Mouse (Mus musculus): ENCODE data around the gene Fgfr2. TPM values are rescaled to one million over a fixed set of nuclear protein-coding genes. Genes with fewer than 3 reads are reported as not detected.
A peak's percentile ranks its signal among the peaks of the same experiment; 100 is the strongest.

Gene Fgfr2
- polyA plus RNA-seq, 1 experiment from 2014 or later: 39.4 TPM

GRCm38 (mm10) chr7:130311362-130311761 is 2811.8 kb downstream of the Fgfr2 start:
- no peak overlapping the region for H3K27ac ChIP-seq
- no peaks in the 10 kb centered on the region for H3K36me3 ChIP-seq
- 94% methylated on average over 4 of the region's 4 CpGs for WGBS
- no peaks in the 10 kb centered on the region for H3K9me3 ChIP-seq
- no peak for ATAC-seq
- no peak overlapping the region for H3K4me2 ChIP-seq (replicated peaks)
- 0 out of 2 replicates have a peak, but pooled peaks cover 2% of the 10 kb centered on the region for H3K27me3 ChIP-seq
- H3K9ac ChIP-seq (replicated peaks): no peak overlapping the region
- no peaks in the 10 kb centered on the region; the same call in 1 of the 2 replicates for H3K4me1 ChIP-seq (replicated peaks)
- H3K4me3 ChIP-seq (replicated peaks): no peak overlapping the region

- no peak for ATAC-seq
- no peak overlapping the region for H3K4me2 ChIP-seq (replicated peaks)
- H3K9ac ChIP-seq (replicated peaks): no peak overlapping the region
- no peaks in the 10 kb centered on the region; the same call in 1 of the 2 replicates for H3K4me1 ChIP-seq (replicated peaks)
- no peaks in the 10 kb centered on the region for H3K36me3 ChIP-seq
- 0 out of 2 replicates have a peak, but pooled peaks cover 2% of the 10 kb centered on the region for H3K27me3 ChIP-seq
- H3K4me3 ChIP-seq (replicated peaks): no peak overlapping the region
- no peak overlapping the region for H3K27ac ChIP-seq
- H3K9me3 ChIP-seq: no peaks in the 10 kb centered on the region
- WGBS: 91% methylated on average over 2 of the region's 2 CpGs
Measured at GRCm38 (mm10) chr7:130309180-130309579, 2814.0 kb downstream of the Fgfr2 start.

- WGBS: 88% methylated on average over 3 of the region's 3 CpGs
- no peaks in the 10 kb centered on the region; the same call in 1 of the 2 replicates for H3K4me1 ChIP-seq (replicated peaks)
- no peaks in the 10 kb centered on the region for H3K36me3 ChIP-seq
- H3K4me2 ChIP-seq (replicated peaks): no peak overlapping the region
- H3K27me3 ChIP-seq: 0 out of 2 replicates have a peak, but pooled peaks cover 2% of the 10 kb centered on the region
- H3K9ac ChIP-seq (replicated peaks): no peak overlapping the region
- ATAC-seq: no peak
- H3K27ac ChIP-seq: no peak overlapping the region
- H3K4me3 ChIP-seq (replicated peaks): no peak overlapping the region
- no peaks in the 10 kb centered on the region for H3K9me3 ChIP-seq
Measured at GRCm38 (mm10) chr7:130307036-130307435, 2816.1 kb downstream of the Fgfr2 start.

- Histone ChIP-seq H3K9ac (replicated peaks) (no peak overlapping the region), H3K27ac (no peak overlapping the region), H3K27me3 (0 out of 2 replicates have a peak, but pooled peaks cover 5% of the 10 kb centered on the region), H3K4me1 (replicated peaks) (no peaks in the 10 kb centered on the region), H3K4me3 (replicated peaks) (no peak overlapping the region), H3K9me3 (no peaks in the 10 kb centered on the region), H3K4me2 (replicated peaks) (no peak overlapping the region), H3K36me3 (no peaks in the 10 kb centered on the region)
- no peak for ATAC-seq
- 86% methylated on average over 1 of the region's 1 CpGs for WGBS
Measured at GRCm38 (mm10) chr7:130304642-130305041, 2818.5 kb downstream of the Fgfr2 start.

- Histone ChIP-seq H3K9me3 (no peaks in the 10 kb centered on the region), H3K4me1 (replicated peaks) (no peaks in the 10 kb centered on the region), H3K9ac (replicated peaks) (no peak overlapping the region), H3K27me3 (0 out of 2 replicates have a peak, but pooled peaks cover 5% of the 10 kb centered on the region), H3K4me2 (replicated peaks) (no peak overlapping the region), H3K4me3 (replicated peaks) (no peak overlapping the region), H3K36me3 (no peaks in the 10 kb centered on the region), H3K27ac (no peak overlapping the region)
- 44% methylated on average over 8 of the region's 8 CpGs for WGBS
- no peak for ATAC-seq
Measured at GRCm38 (mm10) chr7:130303464-130303863, 2819.7 kb downstream of the Fgfr2 start.

- no peak for ATAC-seq
- 0 out of 2 replicates have a peak, but pooled peaks cover 3% of the 10 kb centered on the region for H3K27me3 ChIP-seq
- H3K9me3 ChIP-seq: no peaks in the 10 kb centered on the region
- H3K9ac ChIP-seq (replicated peaks): no peak overlapping the region
- no peak overlapping the region for H3K4me3 ChIP-seq (replicated peaks)
- no peak overlapping the region for H3K4me2 ChIP-seq (replicated peaks)
- no peak overlapping the region for H3K27ac ChIP-seq
- H3K36me3 ChIP-seq: no peaks in the 10 kb centered on the region
- no peaks in the 10 kb centered on the region for H3K4me1 ChIP-seq (replicated peaks)
- WGBS: 95% methylated on average over 3 of the region's 3 CpGs
Measured at GRCm38 (mm10) chr7:130300606-130301005, 2822.5 kb downstream of the Fgfr2 start.

- H3K36me3 ChIP-seq: no peaks in the 10 kb centered on the region
- H3K4me2 ChIP-seq (replicated peaks): no peak overlapping the region
- H3K4me3 ChIP-seq (replicated peaks): no peak overlapping the region
- no peak for ATAC-seq
- H3K9me3 ChIP-seq: no peaks in the 10 kb centered on the region
- H3K4me1 ChIP-seq (replicated peaks): no peaks in the 10 kb centered on the region
- H3K27me3 ChIP-seq: 0 out of 2 replicates have a peak, but pooled peaks cover 3% of the 10 kb centered on the region
- H3K27ac ChIP-seq: no peak overlapping the region
- WGBS: 78% methylated on average over 3 of the region's 3 CpGs
- no peak overlapping the region for H3K9ac ChIP-seq (replicated peaks)
Measured at GRCm38 (mm10) chr7:130298926-130299594, 2824.1 kb downstream of the Fgfr2 start.

- 81% methylated on average over 6 of the region's 6 CpGs for WGBS
- H3K4me1 ChIP-seq (replicated peaks): peaks cover 17% of the 10 kb centered on the region
- no peak for ATAC-seq
- no peaks in the 10 kb centered on the region for H3K36me3 ChIP-seq
- H3K9me3 ChIP-seq: no peaks in the 10 kb centered on the region
- no peak overlapping the region for H3K9ac ChIP-seq (replicated peaks)
- no peak overlapping the region for H3K27ac ChIP-seq
- H3K27me3 ChIP-seq: peaks cover 33% of the 10 kb centered on the region
- no peak overlapping the region for H3K4me2 ChIP-seq (replicated peaks)
- H3K4me3 ChIP-seq (replicated peaks): no peak overlapping the region
Measured at GRCm38 (mm10) chr7:130291179-130291578, 2832.0 kb downstream of the Fgfr2 start.

- 19% methylated on average over 9 of the region's 9 CpGs for WGBS
- no peaks in the 10 kb centered on the region for H3K9me3 ChIP-seq
- no peaks in the 10 kb centered on the region for H3K36me3 ChIP-seq
- H3K9ac ChIP-seq (replicated peaks): no peak overlapping the region
- H3K27me3 ChIP-seq: peaks cover 44% of the 10 kb centered on the region
- no peak for ATAC-seq
- peak overlapping the region; percentile 19; the same call in 1 of the 2 replicates for H3K4me2 ChIP-seq (replicated peaks)
- H3K27ac ChIP-seq: no peak overlapping the region
- no peak overlapping the region for H3K4me3 ChIP-seq (replicated peaks)
- peaks cover 17% of the 10 kb centered on the region for H3K4me1 ChIP-seq (replicated peaks)
Measured at GRCm38 (mm10) chr7:130289428-130289790, 2833.7 kb downstream of the Fgfr2 start.

- WGBS: 47% methylated on average over 11 of the region's 11 CpGs
- no peaks in the 10 kb centered on the region for H3K9me3 ChIP-seq
- no peak for ATAC-seq
- H3K4me3 ChIP-seq (replicated peaks): no peak overlapping the region
- no peak overlapping the region for H3K27ac ChIP-seq
- peak overlapping the region; percentile 19; the same call in 1 of the 2 replicates for H3K4me2 ChIP-seq (replicated peaks)
- H3K27me3 ChIP-seq: peaks cover 44% of the 10 kb centered on the region
- no peak overlapping the region for H3K9ac ChIP-seq (replicated peaks)
- H3K4me1 ChIP-seq (replicated peaks): peaks cover 17% of the 10 kb centered on the region
- no peaks in the 10 kb centered on the region for H3K36me3 ChIP-seq
Measured at GRCm38 (mm10) chr7:130288719-130289427, 2834.3 kb downstream of the Fgfr2 start.

GRCm38 (mm10) chr7:130288248-130288647 is 2834.9 kb downstream of the Fgfr2 start:
- Histone ChIP-seq H3K4me2 (replicated peaks) (no peak overlapping the region), H3K9ac (replicated peaks) (no peak overlapping the region), H3K36me3 (no peaks in the 10 kb centered on the region), H3K4me3 (replicated peaks) (no peak overlapping the region), H3K9me3 (no peaks in the 10 kb centered on the region), H3K27me3 (peaks cover 44% of the 10 kb centered on the region), H3K4me1 (replicated peaks) (peaks cover 17% of the 10 kb centered on the region), H3K27ac (no peak overlapping the region)
- ATAC-seq: no peak
- 80% methylated on average over 7 of the region's 7 CpGs for WGBS

All from midbrain, embryonic 13.5 days (tissue).